Comparison of ENCODE assay signal across 14 mouse cellular contexts in the genomic region with DNA sequence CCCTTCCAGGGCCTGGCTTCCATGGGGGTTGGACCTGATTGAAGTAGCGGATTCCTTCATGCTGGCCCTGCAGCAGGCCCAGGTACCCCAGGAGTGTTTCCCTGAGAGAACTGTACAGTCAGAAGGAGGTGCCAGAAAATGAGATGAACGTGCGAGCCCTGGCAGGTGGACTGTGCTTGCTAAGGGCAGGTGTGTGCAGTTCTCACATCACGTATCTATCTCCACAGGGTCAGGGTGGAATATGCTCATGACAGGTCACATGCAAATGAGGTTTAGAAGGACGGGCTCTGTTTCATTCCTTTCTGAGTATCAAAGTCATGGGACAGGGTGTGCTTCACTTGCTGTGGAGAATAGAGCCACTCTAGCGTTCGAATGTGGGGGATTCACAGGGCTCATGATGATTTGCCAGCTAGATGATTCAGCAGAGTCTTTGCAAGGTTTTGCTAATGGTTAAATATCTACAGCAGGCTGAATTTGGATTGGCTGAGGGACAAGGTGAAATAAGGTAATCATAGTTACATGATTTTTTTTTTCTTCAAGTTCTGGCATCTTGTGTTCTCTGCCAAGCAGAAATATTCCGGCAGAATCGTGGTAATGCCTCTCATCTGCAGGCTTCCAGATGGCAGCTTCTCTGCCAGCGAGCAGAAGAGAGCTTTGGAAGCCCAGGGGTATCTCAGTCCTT. TPM values are rescaled to one million over a fixed set of nuclear protein-coding genes. Genes with fewer than 3 reads are reported as not detected.
A peak's percentile ranks its signal among the peaks of the same experiment; 100 is the strongest.
DNase-seq lines count a peak whose midpoint lies in the region; ATAC-seq and TF ChIP-seq lines count a peak whose summit lies in the region.
"Had no signal": no experiment of that assay in that cellular context is flagged by ENCODE, and none has a peak within 500 bp of the region (broad histone marks: within the 10 kb centered on the region; RNA-seq: fewer than 3 reads in every experiment).

No protein-coding gene starts in this region.

- no peaks in the 10 kb centered on the region for H3K27me3 ChIP-seq in hindbrain, embryonic 14.5 days (ENCODE audit: control insufficient read depth, insufficient read depth, low read length)
- H3K27me3 ChIP-seq in hindbrain, embryonic 11.5 days (ENCODE audit: control insufficient read depth, insufficient read depth, low read length), result no peaks in the 10 kb centered on the region
- H3K27me3 ChIP-seq in midbrain, embryonic 11.5 days (ENCODE audit: control insufficient read depth, insufficient read depth, low read length), result no peaks in the 10 kb centered on the region
- no peaks in the 10 kb centered on the region for H3K27me3 ChIP-seq in midbrain, embryonic 16.5 days (ENCODE audit: control insufficient read depth, insufficient read depth, low read depth, low read length)
- H3K27me3 ChIP-seq: embryonic facial prominence, embryonic 15.5 days; lung, embryonic 15.5 days had no signal

- no peak overlapping the region for H3K9ac ChIP-seq in hindbrain, embryonic 14.5 days
- H3K9ac ChIP-seq in hindbrain, embryonic 11.5 days (ENCODE audit: low read depth, low read length), result no peak overlapping the region
- H3K9ac ChIP-seq in midbrain, embryonic 11.5 days (ENCODE audit: low read length), result no peak overlapping the region
- H3K9ac ChIP-seq in midbrain, embryonic 16.5 days (ENCODE audit: low read depth, low read length), result no peak overlapping the region
- H3K9ac ChIP-seq: embryonic facial prominence, embryonic 15.5 days; lung, embryonic 15.5 days had no signal

- H3K4me1 ChIP-seq in hindbrain, embryonic 14.5 days (replicated peaks; ENCODE audit: control insufficient read depth, insufficient read depth, low read length), result peaks cover 45% of the 10 kb centered on the region
- no peaks in the 10 kb centered on the region for H3K4me1 ChIP-seq in hindbrain, embryonic 11.5 days (replicated peaks; ENCODE audit: control insufficient read depth, insufficient read depth, low read length)
- peaks cover 8% of the 10 kb centered on the region for H3K4me1 ChIP-seq in midbrain, embryonic 11.5 days (ENCODE audit: control insufficient read depth, insufficient read depth, low read length)
- H3K4me1 ChIP-seq in midbrain, embryonic 16.5 days (ENCODE audit: control insufficient read depth, insufficient read depth, low read length), result peaks cover 40% of the 10 kb centered on the region
- H3K4me1 ChIP-seq in cortical plate, adult 2 months (ENCODE audit: control insufficient read depth, insufficient read depth, low read length), result peaks cover 26% of the 10 kb centered on the region

- ATAC-seq in hindbrain, embryonic 14.5 days (ENCODE audit: low FRiP score), result 0 out of 2 replicates have a peak, but pooled peaks have one; percentile 3
- no peak for ATAC-seq in hindbrain, embryonic 11.5 days (ENCODE audit: low FRiP score)
- ATAC-seq in midbrain, embryonic 11.5 days (ENCODE audit: low FRiP score), result 0 out of 2 replicates have a peak, but pooled peaks have one; percentile 13
- no peak for ATAC-seq in midbrain, embryonic 16.5 days

- no peak overlapping the region for H3K27ac ChIP-seq in hindbrain, embryonic 14.5 days
- no peak overlapping the region for H3K27ac ChIP-seq in hindbrain, embryonic 11.5 days (ENCODE audit: low read depth, low read length)
- no peak overlapping the region for H3K27ac ChIP-seq in midbrain, embryonic 11.5 days (ENCODE audit: low read depth, low read length)
- H3K27ac ChIP-seq in midbrain, embryonic 16.5 days (ENCODE audit: low read length), result no peak overlapping the region
- H3K27ac ChIP-seq in cortical plate, adult 2 months (ENCODE audit: insufficient read depth, low read length), result peak overlapping the region; percentile 55
- H3K27ac ChIP-seq: embryonic facial prominence, embryonic 15.5 days; limb, embryonic 10.5 days; lung, embryonic 15.5 days had no signal

- H3K4me3 ChIP-seq in hindbrain, embryonic 14.5 days (replicated peaks; ENCODE audit: low read length), result no peak overlapping the region
- H3K4me3 ChIP-seq in hindbrain, embryonic 11.5 days (ENCODE audit: low read depth, low read length), result no peak overlapping the region
- H3K4me3 ChIP-seq in midbrain, embryonic 11.5 days (ENCODE audit: low read depth, low read length), result no peak overlapping the region
- H3K4me3 ChIP-seq in midbrain, embryonic 16.5 days (ENCODE audit: low read depth, low read length), result no peak overlapping the region
- no peak overlapping the region for H3K4me3 ChIP-seq in cortical plate, adult 2 months (ENCODE audit: insufficient read depth, low read length)
- H3K4me3 ChIP-seq: embryonic facial prominence, embryonic 15.5 days; limb, embryonic 10.5 days; lung, embryonic 15.5 days had no signal

- DNase-seq in hindbrain, embryonic 14.5 days (ENCODE audit: low spot score), result no peak
- no peak for DNase-seq in hindbrain, embryonic 11.5 days (ENCODE audit: low spot score)
- DNase-seq in midbrain, embryonic 11.5 days (ENCODE audit: low spot score, missing footprints), result no peak
- DNase-seq in kidney, postnatal 36 days, result peak; percentile 51 to 79
- no peak for DNase-seq in spleen, adult 18-20 months
- no peak for DNase-seq in heart, adult 8-10 months (ENCODE audit: low spot score)
- DNase-seq: cerebellum, adult 11 months; gastrocnemius, postnatal 36 days; heart, postnatal 14 days had no signal

- H3K9me3 ChIP-seq in hindbrain, embryonic 14.5 days (ENCODE audit: control insufficient read depth, low read length), result no peaks in the 10 kb centered on the region
- no peaks in the 10 kb centered on the region for H3K9me3 ChIP-seq in hindbrain, embryonic 11.5 days (ENCODE audit: control insufficient read depth, low read length)
- no peaks in the 10 kb centered on the region for H3K9me3 ChIP-seq in midbrain, embryonic 11.5 days (ENCODE audit: control insufficient read depth, low read length)
- H3K9me3 ChIP-seq in midbrain, embryonic 16.5 days (replicated peaks; ENCODE audit: control insufficient read depth, low read length, poor library complexity, severe bottlenecking), result no peaks in the 10 kb centered on the region
- H3K9me3 ChIP-seq: embryonic facial prominence, embryonic 15.5 days; limb, embryonic 10.5 days; lung, embryonic 15.5 days had no signal

- no peaks in the 10 kb centered on the region for H3K36me3 ChIP-seq in hindbrain, embryonic 14.5 days (replicated peaks; ENCODE audit: control insufficient read depth, insufficient read depth)
- no peaks in the 10 kb centered on the region for H3K36me3 ChIP-seq in hindbrain, embryonic 11.5 days (ENCODE audit: control insufficient read depth, insufficient read depth, low read length)
- H3K36me3 ChIP-seq in midbrain, embryonic 11.5 days (ENCODE audit: control insufficient read depth, insufficient read depth, low read length), result no peaks in the 10 kb centered on the region; the same call in 1 of the 2 replicates
- H3K36me3 ChIP-seq in midbrain, embryonic 16.5 days (ENCODE audit: control insufficient read depth, insufficient read depth, low read length), result no peaks in the 10 kb centered on the region
- H3K36me3 ChIP-seq: embryonic facial prominence, embryonic 15.5 days; limb, embryonic 10.5 days; lung, embryonic 15.5 days had no signal

- 57% methylated on average over 10 of the region's 10 CpGs for WGBS in hindbrain, embryonic 14.5 days
- WGBS in hindbrain, embryonic 11.5 days, result 73% methylated on average over 10 of the region's 10 CpGs
- 70% methylated on average over 10 of the region's 10 CpGs for WGBS in midbrain, embryonic 11.5 days
- WGBS in midbrain, embryonic 16.5 days, result 58% methylated on average over 10 of the region's 10 CpGs

- no peak for TF ChIP-seq CTCF in cortical plate, adult 2 months (IDR thresholded peaks at IDR 0.05; ENCODE audit: extremely low read depth, insufficient read depth, low read length)

- H3K4me2 ChIP-seq in hindbrain, embryonic 14.5 days (replicated peaks), result no peak overlapping the region
- H3K4me2 ChIP-seq in hindbrain, embryonic 11.5 days (replicated peaks; ENCODE audit: low read depth, low read length), result no peak overlapping the region; the same call in 1 of the 2 replicates
- H3K4me2 ChIP-seq in midbrain, embryonic 11.5 days, result no peak overlapping the region
- no peak overlapping the region for H3K4me2 ChIP-seq in midbrain, embryonic 16.5 days (ENCODE audit: low read length)
- H3K4me2 ChIP-seq: embryonic facial prominence, embryonic 15.5 days; lung, embryonic 15.5 days had no signal

- TF ChIP-seq POLR2A in cortical plate, adult 2 months (IDR thresholded peaks at IDR 0.05; ENCODE audit: extremely low read depth, insufficient read depth, low read length), result no peak

RNA-seq across cellular contexts. Expression of a gene that starts 28.8 kb away (rescaled TPM):
- 115 and 130 TPM in 2 replicates for polyA plus RNA-seq in hindbrain, embryonic 14.5 days (2014; fragmentation: Nextera tagmentation; extraction: Ambion mirVana)
- 51.0 and 64.9 TPM in 2 replicates for polyA plus RNA-seq in hindbrain, embryonic 11.5 days (2014; fragmentation: Nextera tagmentation; extraction: Ambion mirVana)
- polyA plus RNA-seq in midbrain, embryonic 11.5 days (2014; fragmentation: Nextera tagmentation; extraction: Ambion mirVana), result 46.6 and 48.6 TPM in 2 replicates
- 96.3 and 101 TPM in 2 replicates for polyA plus RNA-seq in midbrain, embryonic 16.5 days (2015; fragmentation: Nextera tagmentation; extraction: Ambion mirVana)
- polyA plus RNA-seq in cortical plate, adult 2 months (2012; rRNA removed), result 224 and 226 TPM in 2 replicates
- 1 to 10 TPM; 4.2 to 6.7 (median 5.1) TPM for total RNA-seq in heart, adult 8-10 months (2022)

Comparison
In these comparisons a context has a peak if more than half of its experiments do, and no peak if none do; other contexts are left out.
1. ATAC-seq: peak in hindbrain, embryonic 14.5 days (single experiment) and midbrain, embryonic 11.5 days (single experiment); none in hindbrain, embryonic 11.5 days (single experiment) and midbrain, embryonic 16.5 days (single experiment).
2. DNase-seq: peak in kidney, postnatal 36 days (2 of 2); none in hindbrain, embryonic 14.5 days (single experiment), hindbrain, embryonic 11.5 days (single experiment), midbrain, embryonic 11.5 days (single experiment), spleen, adult 18-20 months (0 of 2) and heart, adult 8-10 months (single experiment).